Mouse (Mus musculus): ENCODE measurements at regions not wholly inside any gene's neighbourhood (a gene's known extent, or its start where the extent isn't known, plus 50 kb on each side); places are given as distances from the start of the nearest gene placed in this dataset.

GRCm38 (mm10) chr2:45438739-45439138 is 321.5 kb upstream of the Zeb2 start:
- peaks cover 6% of the 10 kb centered on the region; the same call in 1 of the 2 replicates for H3K4me1 ChIP-seq (ENCODE audit: control insufficient read depth, insufficient read depth, low read length)
- no peaks in the 10 kb centered on the region for H3K27me3 ChIP-seq (replicated peaks; ENCODE audit: control insufficient read depth, insufficient read depth, low read length)
- 87% methylated on average over 9 of the region's 9 CpGs for WGBS
- no peak for TF ChIP-seq CTCF (conservative IDR thresholded peaks at IDR 0.05; ENCODE audit: insufficient read depth, insufficient read length, low read depth, low read length)
- no peak for TF ChIP-seq POLR2A (IDR thresholded peaks at IDR 0.05; ENCODE audit: low read depth, low read length)
- no peak overlapping the region for H3K27ac ChIP-seq (ENCODE audit: insufficient read depth, low read depth, low read length)
- H3K4me3 ChIP-seq (ENCODE audit: insufficient read depth, low read depth, low read length) = no peak overlapping the region
- H3K36me3 ChIP-seq (ENCODE audit: control insufficient read depth, insufficient read depth, low read length) = no peaks in the 10 kb centered on the region
- no peak for DNase-seq

DNA sequence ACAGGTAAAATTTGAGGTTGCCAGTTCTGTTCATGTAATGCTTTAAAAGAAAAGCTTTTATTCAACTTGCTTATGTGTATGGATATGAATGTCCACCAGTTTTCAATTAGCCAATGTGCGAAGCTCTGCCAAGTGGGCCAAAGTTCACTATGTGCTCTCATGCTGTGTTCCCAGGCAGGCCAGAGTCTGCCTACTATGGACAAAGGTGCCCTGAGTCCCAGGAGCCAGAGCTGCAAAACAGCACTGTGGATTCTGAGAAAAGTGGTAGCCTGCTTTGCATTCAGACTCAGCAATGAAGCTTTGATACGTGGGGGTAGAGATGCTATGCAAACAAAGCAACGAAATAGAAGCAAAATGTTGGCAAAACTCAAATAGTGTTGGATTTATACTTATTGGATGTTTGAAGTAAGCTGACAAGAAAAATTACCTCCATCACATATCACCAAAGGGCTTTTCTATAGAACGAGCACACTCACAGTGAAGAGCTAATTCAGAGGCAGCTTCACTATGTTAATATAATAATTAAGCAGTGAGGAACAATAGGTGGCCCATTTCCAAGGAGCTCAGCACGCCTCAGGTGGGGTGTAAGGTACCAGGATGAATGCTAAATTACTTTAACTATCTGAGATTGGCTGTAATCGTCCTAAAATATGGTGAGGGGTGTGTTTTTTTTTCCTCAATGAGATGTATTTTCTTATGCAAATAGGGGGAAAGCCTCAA is 318.2 kb upstream of the Zeb2 start:
- peaks cover 6% of the 10 kb centered on the region; the same call in 1 of the 2 replicates for H3K4me1 ChIP-seq (ENCODE audit: control insufficient read depth, insufficient read depth, low read length)
- H3K36me3 ChIP-seq (ENCODE audit: control insufficient read depth, insufficient read depth, low read length) = no peaks in the 10 kb centered on the region
- WGBS = 55% methylated on average over 6 of the region's 6 CpGs
- no peak overlapping the region; the same call in 1 of the 2 replicates for H3K27ac ChIP-seq (ENCODE audit: insufficient read depth, low read depth, low read length)
- no peaks in the 10 kb centered on the region for H3K27me3 ChIP-seq (replicated peaks; ENCODE audit: control insufficient read depth, insufficient read depth, low read length)
- H3K4me3 ChIP-seq (ENCODE audit: insufficient read depth, low read depth, low read length) = no peak overlapping the region
- peak; percentile 94 for DNase-seq
- TF ChIP-seq POLR2A (IDR thresholded peaks at IDR 0.05; ENCODE audit: low read depth, low read length) (no peak), CTCF (conservative IDR thresholded peaks at IDR 0.05; ENCODE audit: insufficient read depth, insufficient read length, low read depth, low read length) (no peak)

- DNase-seq = peak; percentile 18
- WGBS = 56% methylated on average over 5 of the region's 5 CpGs
- H3K36me3 ChIP-seq (ENCODE audit: control insufficient read depth, insufficient read depth, low read length) = no peaks in the 10 kb centered on the region
- no peak overlapping the region for H3K4me3 ChIP-seq (ENCODE audit: insufficient read depth, low read depth, low read length)
- H3K27me3 ChIP-seq (replicated peaks; ENCODE audit: control insufficient read depth, insufficient read depth, low read length) = no peaks in the 10 kb centered on the region
- TF ChIP-seq POLR2A (IDR thresholded peaks at IDR 0.05; ENCODE audit: low read depth, low read length) (no peak), CTCF (conservative IDR thresholded peaks at IDR 0.05; ENCODE audit: insufficient read depth, insufficient read length, low read depth, low read length) (no peak)
- peak overlapping the region; percentile 72; the same call in 1 of the 2 replicates for H3K27ac ChIP-seq (ENCODE audit: insufficient read depth, low read depth, low read length)
- H3K4me1 ChIP-seq (ENCODE audit: control insufficient read depth, insufficient read depth, low read length) = peaks cover 6% of the 10 kb centered on the region; the same call in 1 of the 2 replicates
These were observed 317.6 kb upstream of the Zeb2 start for GRCm38 (mm10) chr2:45434789-45435188.

DNA sequence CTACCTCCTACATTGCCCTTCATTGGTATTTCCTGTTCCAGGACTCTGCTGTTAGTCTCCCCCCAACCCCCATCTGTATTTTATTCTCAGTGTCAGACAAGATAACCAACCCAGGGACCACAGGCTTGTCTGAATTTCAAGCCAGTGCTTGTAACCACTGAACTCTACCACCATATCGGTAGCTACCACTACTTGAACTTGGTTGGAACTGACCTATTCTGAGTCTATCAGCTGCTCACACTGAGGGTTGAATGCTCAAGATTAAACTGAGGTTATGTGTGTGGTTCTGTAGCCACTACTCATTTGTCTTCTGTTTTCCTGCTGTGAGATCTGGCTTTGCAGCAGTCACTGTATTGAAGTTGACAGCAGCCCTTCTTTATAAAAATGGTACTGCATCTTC is 317.0 kb upstream of the Zeb2 start:
- TF ChIP-seq CTCF (conservative IDR thresholded peaks at IDR 0.05; ENCODE audit: insufficient read depth, insufficient read length, low read depth, low read length) (no peak), POLR2A (IDR thresholded peaks at IDR 0.05; ENCODE audit: low read depth, low read length) (no peak)
- H3K27ac ChIP-seq (ENCODE audit: insufficient read depth, low read depth, low read length) = no peak overlapping the region
- 98% methylated on average over 1 of the region's 1 CpGs for WGBS
- H3K4me1 ChIP-seq (ENCODE audit: control insufficient read depth, insufficient read depth, low read length) = peaks cover 6% of the 10 kb centered on the region; the same call in 1 of the 2 replicates
- H3K36me3 ChIP-seq (ENCODE audit: control insufficient read depth, insufficient read depth, low read length) = no peaks in the 10 kb centered on the region
- no peak overlapping the region for H3K4me3 ChIP-seq (ENCODE audit: insufficient read depth, low read depth, low read length)
- no peak for DNase-seq
- no peaks in the 10 kb centered on the region for H3K27me3 ChIP-seq (replicated peaks; ENCODE audit: control insufficient read depth, insufficient read depth, low read length)

GRCm38 (mm10) chr2:45431366-45431765 is 314.2 kb upstream of the Zeb2 start:
- WGBS = 56% methylated on average over 4 of the region's 4 CpGs
- H3K4me1 ChIP-seq (ENCODE audit: control insufficient read depth, insufficient read depth, low read length) = peaks cover 6% of the 10 kb centered on the region; the same call in 1 of the 2 replicates
- H3K27ac ChIP-seq (ENCODE audit: insufficient read depth, low read depth, low read length) = 0 out of 2 replicates have a peak overlapping the region, but pooled peaks have one; percentile 64
- peak; percentile 59 for DNase-seq
- H3K27me3 ChIP-seq (replicated peaks; ENCODE audit: control insufficient read depth, insufficient read depth, low read length) = no peaks in the 10 kb centered on the region
- no peak overlapping the region for H3K4me3 ChIP-seq (ENCODE audit: insufficient read depth, low read depth, low read length)
- no peaks in the 10 kb centered on the region for H3K36me3 ChIP-seq (ENCODE audit: control insufficient read depth, insufficient read depth, low read length)
- TF ChIP-seq POLR2A (IDR thresholded peaks at IDR 0.05; ENCODE audit: low read depth, low read length) (no peak), CTCF (conservative IDR thresholded peaks at IDR 0.05; ENCODE audit: insufficient read depth, insufficient read length, low read depth, low read length) (no peak)

DNA sequence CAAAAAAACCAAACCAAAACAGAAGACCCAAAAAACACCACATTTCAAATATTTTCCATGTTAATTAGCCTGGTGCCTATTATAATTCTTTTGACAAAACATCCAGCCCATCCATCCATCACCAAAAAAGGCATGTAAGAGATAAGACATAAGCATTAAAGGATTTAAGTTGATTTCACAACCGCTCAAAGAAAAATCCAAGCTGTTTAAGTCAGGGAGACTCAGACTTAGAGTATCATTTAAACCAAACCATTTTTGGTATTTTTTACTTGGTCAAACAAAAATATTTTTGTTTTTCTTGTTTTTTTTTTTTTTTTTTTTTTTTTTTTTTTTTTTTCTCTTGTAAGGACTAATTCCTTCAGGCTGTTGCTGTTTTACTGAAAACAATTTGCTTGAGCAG is 304.6 kb upstream of the Zeb2 start:
- 97% methylated on average over 1 of the region's 1 CpGs for WGBS
- TF ChIP-seq CTCF (conservative IDR thresholded peaks at IDR 0.05; ENCODE audit: insufficient read depth, insufficient read length, low read depth, low read length) = no peak
- TF ChIP-seq POLR2A (IDR thresholded peaks at IDR 0.05; ENCODE audit: low read depth, low read length) = no peak

DNA sequence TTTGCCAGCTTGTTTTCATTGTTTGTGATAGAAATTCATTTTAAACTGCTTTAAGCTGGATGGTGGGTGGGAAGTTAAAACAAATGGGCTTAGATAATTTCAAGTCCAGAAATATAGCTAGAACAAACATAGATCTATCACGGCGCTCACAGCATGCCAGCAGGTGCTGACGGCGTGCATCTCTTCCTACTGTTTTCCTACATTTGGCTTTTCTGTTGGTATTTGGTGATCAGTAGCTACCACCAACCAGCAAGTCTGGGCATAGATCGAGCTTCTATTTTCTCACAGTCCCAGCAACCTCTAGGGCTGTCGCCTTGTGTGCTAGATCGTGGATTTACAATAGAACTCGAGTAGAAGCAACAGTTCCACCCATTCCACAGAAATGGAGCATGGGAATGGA is 290.9 kb upstream of the Zeb2 start:
- Histone ChIP-seq H3K27ac (ENCODE audit: insufficient read depth, low read depth, low read length) (no peak overlapping the region), H3K4me1 (ENCODE audit: control insufficient read depth, insufficient read depth, low read length) (no peaks in the 10 kb centered on the region), H3K36me3 (ENCODE audit: control insufficient read depth, insufficient read depth, low read length) (no peaks in the 10 kb centered on the region), H3K4me3 (ENCODE audit: insufficient read depth, low read depth, low read length) (no peak overlapping the region), H3K27me3 (replicated peaks; ENCODE audit: control insufficient read depth, insufficient read depth, low read length) (no peaks in the 10 kb centered on the region)
- TF ChIP-seq POLR2A (IDR thresholded peaks at IDR 0.05; ENCODE audit: low read depth, low read length) (no peak), CTCF (conservative IDR thresholded peaks at IDR 0.05; ENCODE audit: insufficient read depth, insufficient read length, low read depth, low read length) (no peak)
- DNase-seq = no peak
- WGBS = 95% methylated on average over 8 of the region's 8 CpGs

More for the DNA sequence above, 304.6 kb upstream of the Zeb2 start:
- DNase-seq = no peak
- Histone ChIP-seq H3K36me3 (ENCODE audit: control insufficient read depth, insufficient read depth, low read length) (no peaks in the 10 kb centered on the region), H3K4me1 (ENCODE audit: control insufficient read depth, insufficient read depth, low read length) (no peaks in the 10 kb centered on the region), H3K27ac (ENCODE audit: insufficient read depth, low read depth, low read length) (no peak overlapping the region), H3K27me3 (replicated peaks; ENCODE audit: control insufficient read depth, insufficient read depth, low read length) (no peaks in the 10 kb centered on the region), H3K4me3 (ENCODE audit: insufficient read depth, low read depth, low read length) (no peak overlapping the region)

All from kidney, adult 2 months (tissue).